Mouse (Mus musculus) adrenal gland, adult 2 months (tissue): ENCODE results near the gene 1700018F24Rik. TPM values are rescaled to one million over a fixed set of nuclear protein-coding genes. Genes with fewer than 3 reads are reported as not detected.
"Not testable (repeated sequence)": the region's sequence is repeated elsewhere in the genome, so short reads cannot be mapped to it uniquely, and the experiment has no call there.

Experiments used
- DNase-seq: peaks from one replicate; pipeline ENCODE4 v3.0.0; 2021
- long read RNA-seq: library from polyadenylated mRNA; stranded (forward); transcript quantifications from one replicate; pipeline ENCODE4 v2.0.0, GENCODE M21; 2021
- polyA plus RNA-seq: library from polyadenylated mRNA; depleted of rRNA; stranded (reverse); fragments of >200 nt; gene quantifications from 2 replicates; pipeline ENCODE4 v1.2.3, GENCODE M21; 2012; rRNA removed
- total RNA-seq, 2 experiments: library from RNA; stranded (reverse); gene quantifications; 2 replicates each; pipeline ENCODE4 v1.2.3; 2021

1700018F24Rik gene
- total RNA-seq (not detected), polyA plus RNA-seq (not detected in 2 replicates)
- long read RNA-seq: 0 reads

GRCm38 (mm10) chr5:145042690-145043089 lies at the start of gene 1700018F24Rik:
TSS of gene 1700018F24Rik (plus strand) at chr5:145042990.
- not testable (repeated sequence) for DNase-seq

- DNase-seq: no peak
Observed at GRCm38 (mm10) chr5:144998491-144998890, 44.3 kb upstream of the 1700018F24Rik start.

- no peak for DNase-seq
Observed at GRCm38 (mm10) chr5:145003362-145003761, 39.4 kb upstream of the 1700018F24Rik start.

- no peak for DNase-seq
Observed at GRCm38 (mm10) chr5:145004495-145004894, 38.3 kb upstream of the 1700018F24Rik start.

- DNase-seq: peak; percentile 54
Observed at GRCm38 (mm10) chr5:145005596-145005995, 37.2 kb upstream of the 1700018F24Rik start.

- DNase-seq: no peak
Observed at GRCm38 (mm10) chr5:145008878-145009659, 33.7 kb upstream of the 1700018F24Rik start.

- DNase-seq: no peak
Observed at GRCm38 (mm10) chr5:145014278-145014677, 28.5 kb upstream of the 1700018F24Rik start.

GRCm38 (mm10) chr5:145016761-145017160 lies 26.0 kb upstream of the 1700018F24Rik start:
- not testable (repeated sequence) for DNase-seq

- DNase-seq: peak; percentile 44
Observed at GRCm38 (mm10) chr5:145020254-145020653, 22.5 kb upstream of the 1700018F24Rik start.

- DNase-seq: not testable (repeated sequence)
Observed at GRCm38 (mm10) chr5:145020712-145021111, 22.1 kb upstream of the 1700018F24Rik start.

GRCm38 (mm10) chr5:145030476-145030875 lies 12.3 kb upstream of the 1700018F24Rik start:
- not testable (repeated sequence) for DNase-seq

- peak; percentile 48 for DNase-seq
Observed at GRCm38 (mm10) chr5:145032391-145032790, 10.4 kb upstream of the 1700018F24Rik start, which contains the start of gene Gm4871. TSS of gene Gm4871 (minus strand) at chr5:145032754.

- no peak for DNase-seq
Observed at GRCm38 (mm10) chr5:145041628-145042027, 1.2 kb upstream of the 1700018F24Rik start.

GRCm38 (mm10) chr5:145054187-145054586 lies 11.4 kb downstream of the 1700018F24Rik start:
- not testable (repeated sequence) for DNase-seq

- no peak for DNase-seq
Observed at GRCm38 (mm10) chr5:145057907-145058306, 15.1 kb downstream of the 1700018F24Rik start.

GRCm38 (mm10) chr5:145058722-145059121 lies 15.9 kb downstream of the 1700018F24Rik start:
- no peak for DNase-seq

GRCm38 (mm10) chr5:145059524-145059923 lies 16.7 kb downstream of the 1700018F24Rik start:
- DNase-seq: no peak

GRCm38 (mm10) chr5:145064765-145065340 lies 22.1 kb downstream of the 1700018F24Rik start:
- no peak for DNase-seq

GRCm38 (mm10) chr5:145068863-145069262 lies 26.1 kb downstream of the 1700018F24Rik start:
- DNase-seq: no peak

GRCm38 (mm10) chr5:145069707-145070106 lies 26.9 kb downstream of the 1700018F24Rik start:
- peak; percentile 62 for DNase-seq

- DNase-seq: no peak
Observed at GRCm38 (mm10) chr5:145071342-145071741, 28.6 kb downstream of the 1700018F24Rik start.

- no peak for DNase-seq
Observed at GRCm38 (mm10) chr5:145075081-145075480, 32.3 kb downstream of the 1700018F24Rik start.
